Mouse (Mus musculus): ENCODE measurements around the gene Tmtc2. TPM values are rescaled to one million over a fixed set of nuclear protein-coding genes. Genes with fewer than 3 reads are reported as not detected.

Tmtc2 gene
- polyA plus RNA-seq, 1 experiment: 1.1 TPM

DNA sequence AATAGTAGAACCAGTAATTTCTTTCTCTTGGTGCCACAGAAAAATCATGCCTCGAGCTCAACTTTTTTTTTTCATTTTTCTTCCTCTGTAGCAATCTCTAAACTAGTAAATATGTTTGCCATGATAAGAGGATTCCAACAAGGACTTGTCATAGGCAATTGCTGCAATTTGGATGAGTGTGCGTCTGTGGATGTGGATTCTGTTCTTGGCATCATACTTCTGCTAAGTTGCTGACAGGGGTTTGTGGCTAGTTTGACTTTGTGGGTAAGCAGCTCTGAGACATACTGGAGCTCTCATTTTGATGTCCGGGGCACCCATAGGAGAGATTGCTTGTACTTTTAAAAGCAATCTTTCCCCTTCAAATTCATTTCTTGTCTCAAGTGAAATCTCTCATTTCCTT lies 432.1 kb downstream of the Tmtc2 start:
- no peak overlapping the region for H3K9ac ChIP-seq (ENCODE audit: low read depth, poor library complexity, severe bottlenecking)
- TF ChIP-seq CTCF (IDR thresholded peaks at IDR 0.05; ENCODE audit: low read depth, low read length): no peak
- no peak for TF ChIP-seq POLR2A (IDR thresholded peaks at IDR 0.05; ENCODE audit: insufficient read depth, low read length)
- TF ChIP-seq EP300 (IDR thresholded peaks at IDR 0.05; ENCODE audit: insufficient read depth, low read depth, low read length): no peak
- H3K9me3 ChIP-seq (replicated peaks; ENCODE audit: control insufficient read depth, insufficient read depth, low read length, poor library complexity, severe bottlenecking): no peaks in the 10 kb centered on the region
- no peaks in the 10 kb centered on the region for H3K36me3 ChIP-seq (ENCODE audit: control insufficient read depth, insufficient read depth, low read length, poor library complexity, severe bottlenecking)
- no peaks in the 10 kb centered on the region for H3K4me1 ChIP-seq (ENCODE audit: control insufficient read depth, insufficient read depth, low read length)
- H3K27ac ChIP-seq (ENCODE audit: insufficient read depth, low read length): no peak overlapping the region
- no peak overlapping the region for H3K4me3 ChIP-seq (ENCODE audit: low read depth, low read length)
- H3K27me3 ChIP-seq (ENCODE audit: control insufficient read depth, insufficient read depth, low read length, poor library complexity, severe bottlenecking): no peaks in the 10 kb centered on the region

All from ES-Bruce4 (cell line).